In genomic region chr5:135945916-135946408, GRCm38 (mm10) we compare ENCODE assay signal across 11 mouse cellular contexts. TPM values are rescaled to one million over a fixed set of nuclear protein-coding genes. Genes with fewer than 3 reads are reported as not detected.
DNase-seq lines count a peak whose midpoint lies in the region; ATAC-seq lines count a peak whose summit lies in the region.
"Had no signal": no experiment of that assay in that cellular context is flagged by ENCODE, and none has a peak within 500 bp of the region (broad histone marks: within the 10 kb centered on the region; RNA-seq: fewer than 3 reads in every experiment).

No protein-coding gene starts in this region.

- ATAC-seq in stomach, embryonic 16.5 days (ENCODE audit: insufficient read depth, low FRiP score) = peak; percentile 61; the same call in 1 of the 2 replicates
- no peak for ATAC-seq in liver, embryonic 11.5 days (replicated peaks; ENCODE audit: low FRiP score)
- ATAC-seq: liver, postnatal 0 days had no signal

- peak overlapping the region; percentile 34; the same call in 1 of the 2 replicates for H3K27ac ChIP-seq in stomach, embryonic 16.5 days (ENCODE audit: low read length)
- H3K27ac ChIP-seq in liver, embryonic 11.5 days (ENCODE audit: low read depth, low read length) = no peak overlapping the region
- H3K27ac ChIP-seq: kidney, postnatal 0 days had no signal

- WGBS in stomach, embryonic 16.5 days = 41% methylated on average over 10 of the region's 10 CpGs
- WGBS in liver, embryonic 11.5 days = 63% methylated on average over 10 of the region's 10 CpGs

- no peak overlapping the region for H3K4me3 ChIP-seq in stomach, embryonic 16.5 days (replicated peaks; ENCODE audit: low read length)
- no peak overlapping the region for H3K4me3 ChIP-seq in liver, embryonic 11.5 days (ENCODE audit: low read depth, low read length)

- peak overlapping the region; percentile 24; the same call in 1 of the 2 replicates for H3K4me2 ChIP-seq in stomach, embryonic 16.5 days (ENCODE audit: low read depth, low read length)
- no peak overlapping the region for H3K4me2 ChIP-seq in liver, embryonic 11.5 days

- no peaks in the 10 kb centered on the region for H3K27me3 ChIP-seq in stomach, embryonic 16.5 days (ENCODE audit: control insufficient read depth, insufficient read depth, low read length)
- no peaks in the 10 kb centered on the region for H3K27me3 ChIP-seq in liver, embryonic 11.5 days (replicated peaks; ENCODE audit: control insufficient read depth, insufficient read depth, low read length)

- peak; percentile 87 for DNase-seq in heart, adult 11 months
- no peak for DNase-seq in heart, adult 9 months (ENCODE audit: low spot score in 2 of 2)
- peak; percentile 11 for DNase-seq in retina, adult 2 months (ENCODE audit: low read depth, low spot score)
- no peak for DNase-seq in retina, embryonic 14.5 days (ENCODE audit: low spot score)
- peak; percentile 49 for DNase-seq in heart, postnatal 4 days
- DNase-seq in liver, embryonic 11.5 days (ENCODE audit: low spot score) = no peak
- DNase-seq in cerebellum, adult 11 months = no peak
- DNase-seq: liver, postnatal 0 days had no signal

- H3K9ac ChIP-seq in stomach, embryonic 16.5 days (ENCODE audit: low read length) = no peak overlapping the region; the same call in 1 of the 2 replicates
- H3K9ac ChIP-seq in liver, embryonic 11.5 days (ENCODE audit: low read depth, low read length) = no peak overlapping the region
- H3K9ac ChIP-seq: liver, postnatal 0 days had no signal

- peaks cover 8% of the 10 kb centered on the region; the same call in 1 of the 2 replicates for H3K4me1 ChIP-seq in stomach, embryonic 16.5 days (ENCODE audit: control insufficient read depth, insufficient read depth, low read length)
- peaks cover 3% of the 10 kb centered on the region for H3K4me1 ChIP-seq in liver, embryonic 11.5 days (replicated peaks; ENCODE audit: control insufficient read depth, insufficient read depth, low read length)

- no peaks in the 10 kb centered on the region for H3K9me3 ChIP-seq in stomach, embryonic 16.5 days (replicated peaks; ENCODE audit: control insufficient read depth, low read length)
- no peaks in the 10 kb centered on the region for H3K9me3 ChIP-seq in liver, embryonic 11.5 days (ENCODE audit: control insufficient read depth, low read length)

- H3K36me3 ChIP-seq in stomach, embryonic 16.5 days (ENCODE audit: control insufficient read depth, insufficient read depth, low read length) = no peaks in the 10 kb centered on the region
- H3K36me3 ChIP-seq in liver, embryonic 11.5 days (ENCODE audit: control insufficient read depth, insufficient read depth, low read length) = no peaks in the 10 kb centered on the region

RNA-seq across cellular contexts. Expression of gene Ywhag, which starts 11.5 kb away (rescaled TPM):
- 100 to 1,000 TPM; 285 to 292 TPM for total RNA-seq in heart, postnatal 4 days (2021)
- 195 and 199 TPM in 2 replicates for polyA plus RNA-seq in stomach, embryonic 16.5 days (2015; fragmentation: Nextera tagmentation; extraction: Ambion mirVana)
- polyA plus RNA-seq in liver, embryonic 11.5 days (2014; fragmentation: Nextera tagmentation; extraction: Ambion mirVana) = 97.3 and 99.8 TPM in 2 replicates

RNA-seq across cellular contexts. Expression of gene Ssc4d, which starts 28.4 kb away (rescaled TPM):
- under 1 TPM; 0.36 to 0.69 TPM for total RNA-seq in heart, postnatal 4 days (2021)
- 1.4 and 2.9 TPM in 2 replicates for polyA plus RNA-seq in stomach, embryonic 16.5 days (2015; fragmentation: Nextera tagmentation; extraction: Ambion mirVana)
- polyA plus RNA-seq in liver, embryonic 11.5 days (2014; fragmentation: Nextera tagmentation; extraction: Ambion mirVana) = 3.0 and 3.1 TPM in 2 replicates

RNA-seq across cellular contexts. Expression of gene Zp3, which starts 33.9 kb away (rescaled TPM):
- not detected for total RNA-seq in heart, postnatal 4 days (2021)
- 1.8 and 2.0 TPM in 2 replicates for polyA plus RNA-seq in stomach, embryonic 16.5 days (2015; fragmentation: Nextera tagmentation; extraction: Ambion mirVana)
- not detected in 2 replicates for polyA plus RNA-seq in liver, embryonic 11.5 days (2014; fragmentation: Nextera tagmentation; extraction: Ambion mirVana)
- total RNA-seq: MEL had no signal
- polyA plus RNA-seq: liver, postnatal 0 days had no signal

RNA-seq across cellular contexts. Expression of gene Dtx2, which starts 48.6 kb away (rescaled TPM):
- 10 to 100 TPM in 1 of 2 experiments, 1 to 10 TPM in 1; 9.7 to 10.7 TPM for total RNA-seq in heart, postnatal 4 days (2021)
- polyA plus RNA-seq in stomach, embryonic 16.5 days (2015; fragmentation: Nextera tagmentation; extraction: Ambion mirVana) = 23.7 and 24.5 TPM in 2 replicates
- 20.0 and 20.3 TPM in 2 replicates for polyA plus RNA-seq in liver, embryonic 11.5 days (2014; fragmentation: Nextera tagmentation; extraction: Ambion mirVana)

RNA-seq across cellular contexts. Expression of gene Hspb1, which starts 58.2 kb away (rescaled TPM):
- 100 to 1,000 TPM; 397 to 401 TPM for total RNA-seq in heart, postnatal 4 days (2021)
- polyA plus RNA-seq in stomach, embryonic 16.5 days (2015; fragmentation: Nextera tagmentation; extraction: Ambion mirVana) = 649 and 704 TPM in 2 replicates
- polyA plus RNA-seq in liver, embryonic 11.5 days (2014; fragmentation: Nextera tagmentation; extraction: Ambion mirVana) = 11.8 and 22.1 TPM in 2 replicates
- total RNA-seq: MEL had no signal

Comparison
In these comparisons a context has a peak if more than half of its experiments do, and no peak if none do; other contexts are left out.
1. DNase-seq: peak in heart, adult 11 months (single experiment), retina, adult 2 months (single experiment) and heart, postnatal 4 days (single experiment); none in heart, adult 9 months (0 of 2), retina, embryonic 14.5 days (single experiment), liver, embryonic 11.5 days (single experiment) and cerebellum, adult 11 months (single experiment).